Mouse (Mus musculus) urinary bladder, adult 18-20 months (tissue): ENCODE measurements around the gene Il18.
"Not testable (repeated sequence)": the region's sequence is repeated elsewhere in the genome, so short reads cannot be mapped to it uniquely, and the experiment has no call there.

ENCODE experiments used
- DNase-seq, 2 experiments: peaks; one replicate each; pipeline ENCODE4 v3.0.0; 2022; ENCODE audit warnings: low spot score in 2 of 2, mixed read lengths in 2 of 2

Gene Il18

GRCm38 (mm10) chr9:50603189-50603997, 48.8 kb downstream of the Il18 start, which contains the start of the genes Sdhd and Timm8b:
TSS of gene Sdhd (minus strand) at chr9:50603812.
TSS of gene Timm8b (plus strand) at chr9:50603910.
- peak; percentile 88 to 91 for DNase-seq

- DNase-seq: no peak
Measured at GRCm38 (mm10) chr9:50603998-50604324, 49.3 kb downstream of the Il18 start.

GRCm38 (mm10) chr9:50604338-50604737, 49.7 kb downstream of the Il18 start:
- no peak for DNase-seq

GRCm38 (mm10) chr9:50612115-50612514, 57.5 kb downstream of the Il18 start:
- DNase-seq: no peak

- DNase-seq: no peak
Measured at GRCm38 (mm10) chr9:50616161-50616560, 61.5 kb downstream of the Il18 start.

GRCm38 (mm10) chr9:50616766-50617603, 62.4 kb downstream of the Il18 start, which contains the start of the genes Pih1d2 and Nkapd1:
TSS of gene Pih1d2 (plus strand) at chr9:50617321.
TSS of gene Nkapd1 (minus strand) at chr9:50617464.
- peak; percentile 71 to 87 for DNase-seq

- no peak for DNase-seq
Measured at GRCm38 (mm10) chr9:50617794-50618330, 63.2 kb downstream of the Il18 start.

GRCm38 (mm10) chr9:50630903-50631302, 76.3 kb downstream of the Il18 start:
- not testable (repeated sequence) for DNase-seq
